Mouse (Mus musculus) kidney, embryonic 16.5 days (tissue): ENCODE results near the gene Mfsd4b2. TPM values are rescaled to one million over a fixed set of nuclear protein-coding genes. Genes with fewer than 3 reads are reported as not detected.

ENCODE experiments used
- ATAC-seq: fragments of 200-750 bp; cut with Nextera tagmentation; 2 replicates; pipeline ENCODE4 v1.8.0; 2017; ENCODE audit warnings: moderate TSS enrichment; ENCODE audit not compliant: low FRiP score, low TSS enrichment
- H3K27ac ChIP-seq: fragments of 300-500 bp; sonication (generic); 2 replicates; pipeline ENCODE4 v1.5.1; 2014; ENCODE audit warnings: low read length
- H3K27me3 ChIP-seq: fragments of 300-500 bp; sonication (generic); 2 replicates; pipeline ENCODE4 v1.6.1; 2014; ENCODE audit warnings: low read length, control low read depth, mixed read lengths; ENCODE audit not compliant: insufficient read depth
- H3K36me3 ChIP-seq: fragments of 300-500 bp; sonication (generic); 2 replicates; pipeline ENCODE4 v1.6.1; 2014; ENCODE audit warnings: low read length, control low read depth, mixed read lengths; ENCODE audit not compliant: insufficient read depth
- H3K4me1 ChIP-seq: fragments of 300-500 bp; sonication (generic); 2 replicates; pipeline ENCODE4 v1.6.1; 2014; ENCODE audit warnings: low read length, control low read depth, mixed read lengths; ENCODE audit not compliant: insufficient read depth
- H3K4me2 ChIP-seq: fragments of 300-500 bp; sonication (generic); replicated peaks from 2 replicates; pipeline ENCODE4 v1.6.1; 2014; ENCODE audit warnings: low read depth, low read length
- H3K4me3 ChIP-seq: fragments of 300-500 bp; sonication (generic); 2 replicates; pipeline ENCODE4 v1.5.1; 2014; ENCODE audit warnings: mild to moderate bottlenecking, low read length
- H3K9ac ChIP-seq: fragments of 300-500 bp; sonication (generic); replicated peaks from 2 replicates; pipeline ENCODE4 v1.6.1; 2014; ENCODE audit warnings: low read length
- H3K9me3 ChIP-seq: fragments of 300-500 bp; sonication (generic); 2 replicates; pipeline ENCODE4 v1.6.1; 2016; ENCODE audit warnings: low read length, control low read depth
- WGBS: fragments of 180-500 bp; shearing (Covaris S2); extraction: QIAGEN DNeasy Blood & Tissue Kit; methylation state at CpG from one replicate; pipeline ENCODE4 v1.1.7; 2014; 5-methylcytosine and 5-hydroxymethylcytosine counted together
- polyA plus RNA-seq: library from polyadenylated mRNA; unstranded; fragments of >200 nt; fragmentation: Nextera tagmentation; extraction: Ambion mirVana; gene quantifications from 2 replicates; pipeline ENCODE4 v1.2.1, GENCODE M21; 2015

The Mfsd4b2 gene
- polyA plus RNA-seq, 1 experiment from 2014 or later: not detected

GRCm38 (mm10) chr10:39898874-39899371 is 27.8 kb downstream of the Mfsd4b2 start, which contains the start of gene Mfsd4b4:
Gene Mfsd4b4 (minus strand): TSS chr10:39899238.
- H3K4me2 ChIP-seq: peak within 1 kb of the TSS; percentile 81
- H3K9me3 ChIP-seq: 0 out of 2 replicates have a peak, but pooled peaks cover 2% of the 10 kb centered on the region
- no peaks in the 10 kb centered on the region for H3K27me3 ChIP-seq
- H3K9ac ChIP-seq: peak within 1 kb of the TSS; percentile 93
- H3K4me3 ChIP-seq: peak within 1 kb of the TSS; percentile 74
- WGBS: under 1% methylated on average over 41 of the region's 41 CpGs
- no peaks in the 10 kb centered on the region for H3K36me3 ChIP-seq
- H3K4me1 ChIP-seq: peaks cover 7% of the 10 kb centered on the region
- H3K27ac ChIP-seq: peak within 1 kb of the TSS; percentile 93
- peak; percentile 99 for ATAC-seq

GRCm38 (mm10) chr10:39896503-39896902 is 30.2 kb downstream of the Mfsd4b2 start:
- no peak overlapping the region for H3K4me2 ChIP-seq
- ATAC-seq: no peak
- 0 out of 2 replicates have a peak, but pooled peaks cover 2% of the 10 kb centered on the region for H3K36me3 ChIP-seq
- H3K27me3 ChIP-seq: no peaks in the 10 kb centered on the region
- H3K9me3 ChIP-seq: no peaks in the 10 kb centered on the region
- no peak overlapping the region for H3K9ac ChIP-seq
- peaks cover 7% of the 10 kb centered on the region for H3K4me1 ChIP-seq
- H3K4me3 ChIP-seq: no peak overlapping the region
- H3K27ac ChIP-seq: no peak overlapping the region
- WGBS: 82% methylated on average over 5 of the region's 5 CpGs

- Histone ChIP-seq H3K4me1 (peaks cover 7% of the 10 kb centered on the region), H3K4me2 (no peak overlapping the region), H3K9ac (no peak overlapping the region), H3K27me3 (no peaks in the 10 kb centered on the region), H3K9me3 (no peaks in the 10 kb centered on the region), H3K4me3 (no peak overlapping the region), H3K27ac (no peak overlapping the region), H3K36me3 (0 out of 2 replicates have a peak, but pooled peaks cover 2% of the 10 kb centered on the region)
- no peak for ATAC-seq
- 69% methylated on average over 11 of the region's 11 CpGs for WGBS
Observed at GRCm38 (mm10) chr10:39893702-39894697, 32.7 kb downstream of the Mfsd4b2 start.

- Histone ChIP-seq H3K4me1 (no peaks in the 10 kb centered on the region), H3K4me2 (no peak overlapping the region), H3K27ac (no peak overlapping the region), H3K27me3 (no peaks in the 10 kb centered on the region), H3K4me3 (no peak overlapping the region), H3K9me3 (no peaks in the 10 kb centered on the region), H3K36me3 (0 out of 2 replicates have a peak, but pooled peaks cover 1% of the 10 kb centered on the region), H3K9ac (no peak overlapping the region)
- ATAC-seq: no peak
- 49% methylated on average over 3 of the region's 3 CpGs for WGBS
Observed at GRCm38 (mm10) chr10:39888621-39889020, 38.1 kb downstream of the Mfsd4b2 start.

Other genes starting within 250 kb of the Mfsd4b2 start
- 13.8 and 15.9 TPM in 2 replicates for gene Rev3l, start 194.8 kb downstream of the Mfsd4b2 start, polyA plus RNA-seq
- gene Mfsd4b4, start 27.7 kb downstream of the Mfsd4b2 start, polyA plus RNA-seq: 4.9 and 5.1 TPM in 2 replicates
- 3.6 and 4.0 TPM in 2 replicates for gene Mfsd4b3, start 33.2 kb upstream of the Mfsd4b2 start, polyA plus RNA-seq
- 7.0 and 7.5 TPM in 2 replicates for gene Mfsd4b5, start 59.7 kb upstream of the Mfsd4b2 start, polyA plus RNA-seq
- 9.0 and 12.0 TPM in 2 replicates for gene Mfsd4b1, start 98.3 kb upstream of the Mfsd4b2 start, polyA plus RNA-seq
- 9.6 and 10.3 TPM in 2 replicates for gene Slc16a10, start 215.3 kb upstream of the Mfsd4b2 start, polyA plus RNA-seq